ENCODE assay signal across 16 mouse cellular contexts in genomic region chr2:39114093-39114492, GRCm38 (mm10).
"Had no signal": no experiment of that assay in that cellular context is flagged by ENCODE, and none has a peak within 500 bp of the region (broad histone marks: within the 10 kb centered on the region; RNA-seq: fewer than 3 reads in every experiment).

No protein-coding gene starts in this region.

- H3K4me1 ChIP-seq: neural tube, embryonic 13.5 days; neural tube, embryonic 15.5 days; stomach, embryonic 15.5 days had no signal

- H3K9ac ChIP-seq: neural tube, embryonic 13.5 days; neural tube, embryonic 15.5 days; stomach, embryonic 15.5 days had no signal

- H3K9me3 ChIP-seq: neural tube, embryonic 13.5 days; neural tube, embryonic 15.5 days; stomach, embryonic 15.5 days had no signal

- H3K4me2 ChIP-seq: neural tube, embryonic 13.5 days; neural tube, embryonic 15.5 days; stomach, embryonic 15.5 days had no signal

- DNase-seq: retina, postnatal 1 day; right cerebral cortex, adult 18-20 months; right cerebral cortex, postnatal 14 days; right cerebral cortex, postnatal 25 days; right cerebral cortex, postnatal 4 days; spleen, adult 18-20 months; thymus, adult 18-20 months; thymus, adult 2 months; thymus, postnatal 14 days; thymus, postnatal 25 days; thymus, postnatal 36 days; thymus, postnatal 4 days had no signal

- H3K36me3 ChIP-seq: stomach, embryonic 15.5 days had no signal

- H3K27ac ChIP-seq: neural tube, embryonic 13.5 days; neural tube, embryonic 15.5 days; stomach, embryonic 15.5 days; stomach, postnatal 0 days had no signal

- H3K4me3 ChIP-seq: neural tube, embryonic 13.5 days; neural tube, embryonic 15.5 days; stomach, embryonic 15.5 days had no signal

- H3K27me3 ChIP-seq: neural tube, embryonic 13.5 days; neural tube, embryonic 15.5 days; stomach, embryonic 15.5 days had no signal
